Mouse (Mus musculus): ENCODE results near the gene Gm8298.

DNA sequence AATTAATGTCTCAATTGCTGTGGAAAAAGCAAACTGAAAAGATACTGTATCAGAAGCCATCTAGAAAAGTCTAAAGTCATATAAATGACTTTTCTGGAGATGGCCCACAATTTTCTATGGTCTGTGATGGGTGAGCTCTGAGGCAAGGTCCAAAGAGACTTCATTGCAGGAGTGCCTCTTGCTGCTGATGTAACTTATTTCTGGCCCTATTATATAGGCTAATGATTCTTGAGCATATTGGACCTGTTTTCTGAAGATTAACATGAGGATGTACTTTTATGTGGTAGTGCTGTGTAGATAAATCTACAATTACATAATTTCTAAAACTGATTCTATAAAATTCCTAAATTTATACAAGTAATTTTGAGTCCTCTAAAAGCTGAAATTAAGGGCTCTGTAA, 47.7 kb upstream of the Gm8298 start:
- TF ChIP-seq CTCF (IDR thresholded peaks at IDR 0.05; ENCODE audit: insufficient read depth, low read depth, low read length) (no peak), POLR2A (IDR thresholded peaks at IDR 0.05; ENCODE audit: insufficient read depth, low read depth, low read length) (no peak)
